Mouse (Mus musculus) neural tube, embryonic 14.5 days (tissue): ENCODE results near the gene Hrh2. TPM values are rescaled to one million over a fixed set of nuclear protein-coding genes. Genes with fewer than 3 reads are reported as not detected.
A peak's percentile ranks its signal among the peaks of the same experiment; 100 is the strongest.

Source experiments
- ATAC-seq: fragments of 200-750 bp; cut with Nextera tagmentation; 2 replicates; pipeline ENCODE4 v1.8.0; 2017; ENCODE audit warnings: low read depth, mild to moderate bottlenecking, moderate TSS enrichment, moderate library complexity
- H3K27ac ChIP-seq: fragments of 300-500 bp; sonication (generic); 2 replicates; pipeline ENCODE4 v1.5.1; 2014; ENCODE audit warnings: low read depth, mild to moderate bottlenecking, control low read depth, low read length, moderate library complexity, mixed read lengths
- H3K27me3 ChIP-seq: fragments of 300-500 bp; sonication (generic); 2 replicates; pipeline ENCODE4 v1.6.1; 2014; ENCODE audit warnings: low read length; ENCODE audit not compliant: control insufficient read depth, insufficient read depth
- H3K36me3 ChIP-seq: fragments of 300-500 bp; sonication (generic); 2 replicates; pipeline ENCODE4 v1.6.1; 2014; ENCODE audit warnings: low read length, mixed read lengths; ENCODE audit not compliant: control insufficient read depth, insufficient read depth
- H3K4me1 ChIP-seq: fragments of 300-500 bp; sonication (generic); 2 replicates; pipeline ENCODE4 v1.6.1; 2014; ENCODE audit warnings: low read length; ENCODE audit not compliant: control insufficient read depth, insufficient read depth
- H3K4me2 ChIP-seq: fragments of 300-500 bp; sonication (generic); 2 replicates; pipeline ENCODE4 v1.6.1; 2014; ENCODE audit warnings: mild to moderate bottlenecking, low read depth, low read length, control low read depth
- H3K4me3 ChIP-seq: fragments of 300-500 bp; sonication (generic); 2 replicates; pipeline ENCODE4 v1.5.1; 2014; ENCODE audit warnings: low read depth, low read length, control low read depth, mixed read lengths
- H3K9ac ChIP-seq: fragments of 300-500 bp; sonication (generic); replicated peaks from 2 replicates; pipeline ENCODE4 v1.6.1; 2014; ENCODE audit warnings: low read depth, mild to moderate bottlenecking, control low read depth, low read length, mixed read lengths
- H3K9me3 ChIP-seq: fragments of 300-500 bp; sonication (generic); 2 replicates; pipeline ENCODE4 v1.6.1; 2016; ENCODE audit warnings: low read length; ENCODE audit not compliant: control insufficient read depth
- WGBS: fragments of 180-500 bp; shearing (Covaris S2); extraction: QIAGEN DNeasy Blood & Tissue Kit; methylation state at CpG from one replicate; pipeline ENCODE4 v1.1.7; 2014; 5-methylcytosine and 5-hydroxymethylcytosine counted together
- polyA plus RNA-seq: library from polyadenylated mRNA; unstranded; fragments of >200 nt; fragmentation: Nextera tagmentation; extraction: Ambion mirVana; gene quantifications from 2 replicates; pipeline ENCODE4 v1.2.1, GENCODE M21; 2014

Hrh2 gene
- polyA plus RNA-seq, 1 experiment from 2014 or later, result 0.50 TPM

GRCm38 (mm10) chr13:54238585-54239323, 46.8 kb downstream of the Hrh2 start:
- H3K36me3 ChIP-seq, result no peaks in the 10 kb centered on the region
- no peaks in the 10 kb centered on the region for H3K9me3 ChIP-seq
- peaks cover 2% of the 10 kb centered on the region; the same call in 1 of the 2 replicates for H3K4me1 ChIP-seq
- no peak overlapping the region for H3K27ac ChIP-seq
- no peaks in the 10 kb centered on the region for H3K27me3 ChIP-seq
- no peak overlapping the region for H3K4me2 ChIP-seq
- 48% methylated on average over 14 of the region's 14 CpGs for WGBS
- no peak for ATAC-seq
- H3K9ac ChIP-seq, result no peak overlapping the region
- H3K4me3 ChIP-seq, result no peak overlapping the region

GRCm38 (mm10) chr13:54242380-54242779, 50.5 kb downstream of the Hrh2 start:
- Histone ChIP-seq H3K4me1 (peaks cover 2% of the 10 kb centered on the region; the same call in 1 of the 2 replicates), H3K27me3 (no peaks in the 10 kb centered on the region), H3K36me3 (no peaks in the 10 kb centered on the region), H3K4me2 (no peak overlapping the region), H3K9ac (no peak overlapping the region), H3K9me3 (no peaks in the 10 kb centered on the region), H3K27ac (no peak overlapping the region), H3K4me3 (no peak overlapping the region)
- WGBS, result 71% methylated on average over 5 of the region's 5 CpGs
- ATAC-seq, result no peak

- no peak for ATAC-seq
- Histone ChIP-seq H3K4me1 (0 out of 2 replicates have a peak, but pooled peaks cover 5% of the 10 kb centered on the region), H3K4me2 (no peak overlapping the region), H3K9me3 (no peaks in the 10 kb centered on the region), H3K27me3 (no peaks in the 10 kb centered on the region), H3K27ac (no peak overlapping the region), H3K9ac (no peak overlapping the region), H3K36me3 (no peaks in the 10 kb centered on the region), H3K4me3 (no peak overlapping the region)
- WGBS, result 64% methylated on average over 5 of the region's 5 CpGs
These were observed 53.3 kb downstream of the Hrh2 start for GRCm38 (mm10) chr13:54245204-54245603.

GRCm38 (mm10) chr13:54247545-54247944, 55.6 kb downstream of the Hrh2 start:
- Histone ChIP-seq H3K4me3 (no peak overlapping the region), H3K4me2 (no peak overlapping the region), H3K9me3 (no peaks in the 10 kb centered on the region), H3K27me3 (no peaks in the 10 kb centered on the region), H3K27ac (no peak overlapping the region), H3K4me1 (0 out of 2 replicates have a peak, but pooled peaks cover 5% of the 10 kb centered on the region), H3K9ac (no peak overlapping the region), H3K36me3 (no peaks in the 10 kb centered on the region)
- ATAC-seq, result peak; percentile 80
- 28% methylated on average over 4 of the region's 4 CpGs for WGBS

- H3K27ac ChIP-seq, result no peak overlapping the region
- H3K4me1 ChIP-seq, result 0 out of 2 replicates have a peak, but pooled peaks cover 5% of the 10 kb centered on the region
- no peaks in the 10 kb centered on the region for H3K9me3 ChIP-seq
- 44% methylated on average over 13 of the region's 13 CpGs for WGBS
- H3K27me3 ChIP-seq, result no peaks in the 10 kb centered on the region
- no peak overlapping the region for H3K4me2 ChIP-seq
- no peak for ATAC-seq
- H3K4me3 ChIP-seq, result no peak overlapping the region
- H3K9ac ChIP-seq, result no peak overlapping the region
- H3K36me3 ChIP-seq, result no peaks in the 10 kb centered on the region
These were observed 56.6 kb downstream of the Hrh2 start for GRCm38 (mm10) chr13:54248436-54248995.

GRCm38 (mm10) chr13:54249007-54249406, 57.1 kb downstream of the Hrh2 start:
- no peak overlapping the region for H3K4me2 ChIP-seq
- 0 out of 2 replicates have a peak overlapping the region, but pooled peaks have one; percentile 7 for H3K9ac ChIP-seq
- no peak overlapping the region for H3K4me3 ChIP-seq
- 0 out of 2 replicates have a peak, but pooled peaks cover 5% of the 10 kb centered on the region for H3K4me1 ChIP-seq
- H3K27me3 ChIP-seq, result no peaks in the 10 kb centered on the region
- ATAC-seq, result no peak
- H3K27ac ChIP-seq, result no peak overlapping the region
- no peaks in the 10 kb centered on the region for H3K36me3 ChIP-seq
- H3K9me3 ChIP-seq, result no peaks in the 10 kb centered on the region
- 48% methylated on average over 4 of the region's 4 CpGs for WGBS

GRCm38 (mm10) chr13:54250346-54250745, 58.4 kb downstream of the Hrh2 start:
- Histone ChIP-seq H3K4me3 (no peak overlapping the region), H3K36me3 (no peaks in the 10 kb centered on the region), H3K27me3 (no peaks in the 10 kb centered on the region), H3K9ac (no peak overlapping the region), H3K4me2 (no peak overlapping the region), H3K4me1 (0 out of 2 replicates have a peak, but pooled peaks cover 5% of the 10 kb centered on the region), H3K27ac (no peak overlapping the region), H3K9me3 (no peaks in the 10 kb centered on the region)
- WGBS, result 27% methylated on average over 8 of the region's 8 CpGs
- no peak for ATAC-seq

GRCm38 (mm10) chr13:54251541-54252225, 59.8 kb downstream of the Hrh2 start:
- H3K36me3 ChIP-seq, result no peaks in the 10 kb centered on the region
- 0 out of 2 replicates have a peak, but pooled peaks cover 5% of the 10 kb centered on the region for H3K4me1 ChIP-seq
- 73% methylated on average over 11 of the region's 11 CpGs for WGBS
- no peak for ATAC-seq
- H3K27me3 ChIP-seq, result no peaks in the 10 kb centered on the region
- no peak overlapping the region for H3K27ac ChIP-seq
- no peak overlapping the region for H3K4me2 ChIP-seq
- H3K9ac ChIP-seq, result no peak overlapping the region
- H3K4me3 ChIP-seq, result no peak overlapping the region
- no peaks in the 10 kb centered on the region for H3K9me3 ChIP-seq
